In genomic region chr10:20999594-20999993, GRCm38 (mm10) we compare ENCODE assay signal across 35 mouse cellular contexts.
"Had no signal": no experiment of that assay in that cellular context is flagged by ENCODE, and none has a peak within 500 bp of the region (broad histone marks: within the 10 kb centered on the region; RNA-seq: fewer than 3 reads in every experiment).

No protein-coding gene starts in this region.

- H3K27ac ChIP-seq: heart, embryonic 10.5 days; heart, embryonic 13.5 days; heart, embryonic 15.5 days; hindbrain, embryonic 10.5 days; hindbrain, embryonic 12.5 days; hindbrain, embryonic 13.5 days; hindbrain, embryonic 14.5 days; hindbrain, embryonic 15.5 days; hindbrain, postnatal 0 days; intestine, embryonic 15.5 days; kidney, embryonic 15.5 days; kidney, postnatal 0 days; layer of hippocampus, adult 2 months had no signal

- DNase-seq: heart, postnatal 10 days; heart, postnatal 14 days; heart, postnatal 36 days; heart, postnatal 4 days; kidney, adult 11 months; kidney, adult 18-20 months; kidney, adult 2 months; kidney, adult 8-10 months; kidney, adult 9 months; kidney, postnatal 10 days; kidney, postnatal 14 days; kidney, postnatal 25 days; kidney, postnatal 36 days; kidney, postnatal 4 days; layer of hippocampus, adult 9-11 months; layer of hippocampus, postnatal 36 days had no signal

- H3K9me3 ChIP-seq: heart, embryonic 10.5 days; heart, embryonic 13.5 days; heart, embryonic 15.5 days; hindbrain, embryonic 10.5 days; hindbrain, embryonic 12.5 days; hindbrain, embryonic 13.5 days; hindbrain, embryonic 15.5 days; intestine, embryonic 15.5 days; kidney, embryonic 15.5 days had no signal

- ATAC-seq: hindbrain, embryonic 16.5 days; hindbrain, postnatal 0 days; inflammation-experienced regulatory T-cells, adult 6 months; intestine, embryonic 15.5 days; intestine, embryonic 16.5 days; intestine, postnatal 0 days had no signal

- H3K9ac ChIP-seq: heart, embryonic 12.5 days; heart, embryonic 13.5 days; heart, embryonic 15.5 days; hindbrain, embryonic 12.5 days; hindbrain, embryonic 13.5 days; hindbrain, embryonic 14.5 days; hindbrain, embryonic 15.5 days; intestine, embryonic 15.5 days; kidney, embryonic 15.5 days had no signal

- H3K4me1 ChIP-seq: heart, embryonic 10.5 days; hindbrain, embryonic 10.5 days; hindbrain, embryonic 12.5 days; intestine, embryonic 15.5 days; kidney, embryonic 15.5 days had no signal

- H3K4me2 ChIP-seq: heart, embryonic 11.5 days; heart, embryonic 12.5 days; heart, embryonic 13.5 days; heart, embryonic 15.5 days; hindbrain, embryonic 12.5 days; hindbrain, embryonic 13.5 days; hindbrain, embryonic 14.5 days; hindbrain, embryonic 15.5 days; intestine, embryonic 15.5 days; kidney, embryonic 15.5 days had no signal

- H3K36me3 ChIP-seq: intestine, embryonic 15.5 days had no signal

- H3K4me3 ChIP-seq: heart, embryonic 10.5 days; heart, embryonic 12.5 days; heart, embryonic 13.5 days; heart, embryonic 15.5 days; hindbrain, embryonic 10.5 days; hindbrain, embryonic 12.5 days; hindbrain, embryonic 13.5 days; hindbrain, embryonic 15.5 days; intestine, embryonic 15.5 days; kidney, embryonic 15.5 days; layer of hippocampus, adult 2 months had no signal

- H3K27me3 ChIP-seq: heart, embryonic 12.5 days; heart, embryonic 13.5 days; heart, embryonic 15.5 days; hindbrain, embryonic 12.5 days; hindbrain, embryonic 13.5 days; hindbrain, embryonic 15.5 days; intestine, embryonic 15.5 days; kidney, embryonic 15.5 days had no signal
